Mouse (Mus musculus): ENCODE measurements around the gene Cyp2s1. TPM values are rescaled to one million over a fixed set of nuclear protein-coding genes. Genes with fewer than 3 reads are reported as not detected.

Cyp2s1 gene
- polyA plus RNA-seq (2012; rRNA removed; ENCODE audit: low replicate concordance) = 4.4 and 4.9 TPM in 2 replicates

DNA sequence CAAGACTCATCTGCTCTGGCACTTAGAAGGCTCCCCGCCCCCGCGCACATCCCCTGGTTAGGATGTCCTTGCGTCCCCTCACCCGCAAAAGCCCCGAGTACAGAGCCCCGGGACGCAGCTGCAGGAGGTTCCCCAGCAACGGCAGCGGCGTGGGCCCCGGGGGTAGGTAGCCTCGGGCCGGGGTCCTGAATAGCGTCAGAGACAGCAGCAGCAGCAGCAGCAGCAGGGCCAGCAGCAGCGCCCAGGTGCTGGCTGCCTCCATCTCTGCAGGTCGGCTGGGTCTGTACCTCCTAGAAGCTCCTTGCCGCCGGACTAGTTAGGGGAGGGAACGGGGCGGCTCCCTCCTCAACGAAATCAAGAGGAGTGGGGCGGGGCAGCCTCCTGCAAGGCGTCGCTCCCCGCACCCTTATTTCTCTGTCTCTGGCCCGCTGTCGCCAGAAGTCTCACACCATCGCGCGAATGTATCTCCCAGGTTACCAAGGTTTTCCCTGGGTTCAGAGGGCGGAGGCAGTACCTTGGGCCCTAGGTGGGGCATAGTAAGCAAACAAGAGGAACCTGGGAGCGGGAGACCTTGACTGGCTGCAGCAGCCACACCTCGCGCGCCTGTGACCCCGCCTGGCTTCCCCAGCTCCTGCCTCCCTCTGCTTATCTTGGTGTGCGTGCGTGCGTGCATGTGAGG lies at the start of gene Cyp2s1:
Gene Cyp2s1 (minus strand): TSS at position 673 of the 679 bp plus-strand sequence.

GRCm38 (mm10) chr7:25788220-25789128 lies 28.2 kb downstream of the Cyp2s1 start, which contains the start of gene Axl:
Gene Axl, minus strand, starts transcription at chr7:25788705.

DNA sequence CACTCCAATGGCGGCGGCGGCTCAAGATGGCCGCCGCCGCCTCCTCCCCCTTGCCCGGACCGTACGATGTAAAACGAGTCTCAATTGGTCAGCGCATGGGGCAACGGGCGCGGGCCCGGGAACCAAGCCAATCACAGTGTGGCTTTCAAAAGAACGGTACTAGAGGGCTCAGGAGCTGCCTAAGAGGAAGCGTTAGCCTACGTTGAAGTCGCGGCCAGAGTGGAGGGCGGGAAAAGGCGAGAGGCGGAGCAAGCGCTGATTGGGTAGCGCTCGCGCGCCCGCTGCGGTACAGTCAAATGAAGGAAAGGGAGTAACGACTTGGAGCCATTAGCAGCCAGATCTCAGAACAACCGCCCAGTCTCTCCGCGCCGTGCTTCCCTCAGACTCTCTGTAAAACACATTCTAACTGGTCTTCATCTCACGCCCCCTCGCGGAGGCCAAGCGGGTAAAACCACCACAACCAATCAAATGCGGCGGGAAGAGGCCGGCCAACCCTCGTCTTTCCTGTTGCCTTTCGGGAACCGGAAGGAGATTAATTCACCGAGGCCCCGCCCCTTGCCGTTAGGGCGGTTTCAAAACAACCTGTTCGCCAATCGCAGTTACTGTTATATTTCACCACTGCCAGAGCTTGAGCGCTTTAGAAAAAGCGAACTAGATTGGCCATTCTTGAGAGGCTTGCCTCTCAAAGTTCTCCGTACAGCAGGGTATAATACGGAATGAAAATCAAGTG lies 61.8 kb downstream of the Cyp2s1 start, which contains the start of gene Hnrnpul1:
Gene Hnrnpul1 (minus strand): TSS at position 20 of the 730 bp plus-strand sequence.

Other genes with a start within 250 kb of the Cyp2s1 start
- not detected in 2 replicates for gene Erich4, start 201.0 kb downstream of the Cyp2s1 start, polyA plus RNA-seq (2012; rRNA removed; ENCODE audit: low replicate concordance)
- 72.7 and 88.8 TPM in 2 replicates for gene Dmac2, start 197.5 kb downstream of the Cyp2s1 start, polyA plus RNA-seq (2012; rRNA removed; ENCODE audit: low replicate concordance)
- gene B3gnt8, start 190.3 kb downstream of the Cyp2s1 start, polyA plus RNA-seq (2012; rRNA removed; ENCODE audit: low replicate concordance) = 16.0 and 41.9 TPM in 2 replicates
- gene Bckdha, start 157.9 kb downstream of the Cyp2s1 start, polyA plus RNA-seq (2012; rRNA removed; ENCODE audit: low replicate concordance) = 430 and 538 TPM in 2 replicates
- gene Exosc5, start 157.7 kb downstream of the Cyp2s1 start, polyA plus RNA-seq (2012; rRNA removed; ENCODE audit: low replicate concordance) = 57.6 and 133 TPM in 2 replicates
- gene Tmem91, start 141.7 kb downstream of the Cyp2s1 start, polyA plus RNA-seq (2012; rRNA removed; ENCODE audit: low replicate concordance) = 1.5 and 2.5 TPM in 2 replicates
- gene B9d2, start 136.1 kb downstream of the Cyp2s1 start, polyA plus RNA-seq (2012; rRNA removed; ENCODE audit: low replicate concordance) = 49.1 and 72.8 TPM in 2 replicates
- 50.3 and 124 TPM in 2 replicates for gene Tgfb1, start 129.9 kb downstream of the Cyp2s1 start, polyA plus RNA-seq (2012; rRNA removed; ENCODE audit: low replicate concordance)
- 80.6 and 109 TPM in 2 replicates for gene Ccdc97, start 97.8 kb downstream of the Cyp2s1 start, polyA plus RNA-seq (2012; rRNA removed; ENCODE audit: low replicate concordance)
- 30.7 and 50.8 TPM in 2 replicates for gene Hnrnpul1, start 62.2 kb downstream of the Cyp2s1 start, polyA plus RNA-seq (2012; rRNA removed; ENCODE audit: low replicate concordance)
- gene Axl, start 28.2 kb downstream of the Cyp2s1 start, polyA plus RNA-seq (2012; rRNA removed; ENCODE audit: low replicate concordance) = 140 and 145 TPM in 2 replicates
- gene Cyp2b10, start 80.7 kb upstream of the Cyp2s1 start, polyA plus RNA-seq (2012; rRNA removed; ENCODE audit: low replicate concordance) = 0.14 and 2.6 TPM in 2 replicates
- gene Cyp2b13, start 244.6 kb upstream of the Cyp2s1 start, polyA plus RNA-seq (2012; rRNA removed; ENCODE audit: low replicate concordance) = not detected in 2 replicates